Mouse (Mus musculus): ENCODE results near the gene Gpsm2.

GRCm38 (mm10) chr3:108701256-108701655 lies 20.9 kb downstream of the Gpsm2 start:
- TF ChIP-seq CTCF (IDR thresholded peaks at IDR 0.05; ENCODE audit: low read depth, low read length) (no peak), POLR2A (IDR thresholded peaks at IDR 0.05; ENCODE audit: insufficient read depth, low read length) (no peak)

All from ES-Bruce4 (cell line).